Mouse (Mus musculus): ENCODE measurements at regions not wholly inside any gene's neighbourhood (a gene's known extent, or its start where the extent isn't known, plus 50 kb on each side); places are given as distances from the start of the nearest gene placed in this dataset.

DNA sequence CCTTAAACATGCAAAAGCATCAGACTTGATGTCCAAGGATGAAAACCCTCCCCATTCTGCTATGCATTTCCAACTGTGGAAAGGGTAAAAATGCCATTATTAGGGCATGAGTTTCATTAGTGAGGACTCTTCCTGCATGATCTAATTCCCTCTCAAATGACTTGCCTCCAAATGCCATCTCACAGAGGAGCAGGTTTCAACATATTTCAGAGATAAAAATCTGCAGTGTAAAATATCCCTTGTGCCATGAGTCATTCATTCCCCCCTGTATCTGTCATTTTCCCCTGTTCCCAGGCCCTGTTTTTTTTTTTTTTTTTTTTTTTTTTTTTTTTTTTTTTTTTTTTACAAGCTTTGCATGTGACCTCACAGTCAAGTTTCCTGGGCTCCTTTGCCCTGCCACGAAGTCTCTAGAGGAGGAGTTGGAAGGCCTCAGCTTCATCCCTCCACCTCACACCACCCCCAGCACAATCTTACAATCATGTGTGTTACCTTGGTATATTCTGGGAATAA lies 767.1 kb upstream of the 4930452B06Rik start:
- no peak for TF ChIP-seq CTCF (IDR thresholded peaks at IDR 0.05)
- TF ChIP-seq EP300 (IDR thresholded peaks at IDR 0.05), result no peak
